11 mouse cellular contexts compared by ENCODE assay signal in the genomic region with DNA sequence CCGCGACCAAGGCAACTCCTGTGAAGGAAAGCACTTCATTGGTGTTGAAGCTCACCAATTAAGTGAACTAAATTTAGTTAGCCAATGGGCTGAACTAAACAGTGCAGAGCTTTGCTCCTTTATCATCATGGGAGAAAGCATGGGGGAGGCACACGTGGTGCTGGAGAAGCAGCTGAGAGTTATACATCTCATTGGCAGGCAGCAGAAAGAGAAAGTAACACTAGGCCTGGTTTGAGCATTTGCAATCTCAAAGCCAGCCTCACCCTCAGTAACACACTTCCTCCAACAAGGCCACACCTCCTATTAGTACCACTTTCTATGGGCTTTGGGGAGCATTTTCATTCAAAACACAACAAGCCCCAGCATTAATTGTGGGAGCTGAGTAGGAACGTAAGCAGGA.
"Had no signal": no experiment of that assay in that cellular context is flagged by ENCODE, and none has a peak within 500 bp of the region (broad histone marks: within the 10 kb centered on the region; RNA-seq: fewer than 3 reads in every experiment).

No protein-coding gene starts in this region.

- H3K27me3 ChIP-seq: limb, embryonic 12.5 days had no signal

- H3K36me3 ChIP-seq: limb, embryonic 12.5 days had no signal

- DNase-seq: kidney, adult 8-10 months; kidney, postnatal 36 days; layer of hippocampus, adult 9-11 months; layer of hippocampus, postnatal 36 days; lung, adult 18-20 months; midbrain, embryonic 14.5 days; right cerebral cortex, postnatal 14 days; thymus, postnatal 14 days had no signal

- H3K27ac ChIP-seq: limb, embryonic 12.5 days; liver, embryonic 14.5 days; stomach, postnatal 0 days had no signal

- H3K9me3 ChIP-seq: limb, embryonic 12.5 days had no signal

- H3K4me3 ChIP-seq: limb, embryonic 12.5 days had no signal

- H3K4me1 ChIP-seq: limb, embryonic 12.5 days had no signal
